Mouse (Mus musculus): Measurements from ENCODE around the gene Spaca4. TPM values are rescaled to one million over a fixed set of nuclear protein-coding genes. Genes with fewer than 3 reads are reported as not detected.

Spaca4 gene
- polyA plus RNA-seq, 1 experiment: not detected

- no peak for DNase-seq (ENCODE audit: low spot score)
These were observed 13.4 kb downstream of the Spaca4 start for GRCm38 (mm10) chr7:45712022-45712757.

DNA sequence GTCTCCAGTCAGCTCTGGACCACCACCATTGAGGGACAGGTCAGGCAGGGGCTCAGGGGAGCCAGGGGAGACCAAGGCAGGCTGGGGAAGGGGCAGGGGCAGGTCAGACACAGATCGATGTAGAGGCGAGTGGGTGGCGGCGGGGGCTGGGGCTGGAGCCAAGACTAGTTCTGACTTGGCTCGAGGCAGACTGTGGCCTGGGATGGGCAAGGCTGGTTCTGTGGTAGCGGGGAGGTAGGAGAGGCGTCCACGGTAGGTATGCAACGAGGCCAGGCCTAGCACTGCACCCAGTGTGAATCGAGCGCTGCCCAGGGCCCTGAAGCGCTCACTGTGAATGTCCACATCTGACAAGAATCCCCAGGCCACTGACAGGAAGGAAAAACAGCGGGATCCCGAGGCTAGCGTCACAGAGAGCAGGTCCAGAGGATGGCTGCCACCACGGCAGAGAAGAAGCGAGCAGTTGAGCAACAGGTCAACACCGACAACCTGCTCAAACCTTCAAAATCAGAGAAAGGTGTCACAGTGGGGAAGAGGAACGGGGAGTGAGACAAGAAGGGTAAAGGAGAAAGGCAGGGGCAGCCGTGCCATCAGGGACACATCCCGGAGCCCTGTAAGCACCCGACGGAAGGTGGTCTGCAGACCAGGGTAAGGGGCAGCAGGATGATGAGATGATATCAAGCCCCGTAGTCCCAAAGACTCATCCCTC lies 14.1 kb downstream of the Spaca4 start:
- DNase-seq (ENCODE audit: low spot score): no peak

DNA sequence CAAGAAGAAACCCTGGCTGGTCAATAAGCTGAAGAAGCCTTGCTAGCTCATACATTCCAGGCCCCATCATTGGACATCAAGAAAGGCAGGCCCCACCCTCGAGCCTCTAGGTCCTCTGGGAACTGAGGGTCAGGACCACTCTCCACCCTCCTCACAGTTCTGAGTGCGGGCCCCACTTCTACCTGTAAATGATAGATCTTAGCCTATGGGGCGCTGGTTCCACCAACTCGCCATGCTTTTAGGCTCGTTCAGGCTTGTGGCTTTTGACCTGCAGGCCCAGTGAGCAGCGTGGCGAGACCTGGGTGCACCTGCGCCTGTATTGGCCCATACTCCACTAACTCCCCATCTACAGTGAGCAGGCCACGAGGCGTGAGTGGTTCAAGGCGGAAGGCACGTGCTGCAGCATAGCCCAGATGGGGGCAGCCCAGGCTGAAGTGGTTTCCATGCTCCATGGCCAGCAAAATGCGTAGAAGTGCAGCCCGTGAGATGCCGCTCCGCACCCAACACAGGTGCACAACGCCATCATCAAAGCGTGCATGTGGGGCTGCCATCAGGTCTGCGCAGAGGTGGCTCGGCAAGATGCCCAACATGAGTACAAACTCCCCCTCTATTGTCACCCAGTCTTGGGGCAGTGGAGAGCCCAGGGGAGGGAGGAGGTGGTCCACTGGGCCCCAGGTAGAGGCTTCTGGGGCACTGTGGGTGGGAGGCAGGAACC lies 15.0 kb downstream of the Spaca4 start:
- no peak for DNase-seq (ENCODE audit: low spot score)

DNA sequence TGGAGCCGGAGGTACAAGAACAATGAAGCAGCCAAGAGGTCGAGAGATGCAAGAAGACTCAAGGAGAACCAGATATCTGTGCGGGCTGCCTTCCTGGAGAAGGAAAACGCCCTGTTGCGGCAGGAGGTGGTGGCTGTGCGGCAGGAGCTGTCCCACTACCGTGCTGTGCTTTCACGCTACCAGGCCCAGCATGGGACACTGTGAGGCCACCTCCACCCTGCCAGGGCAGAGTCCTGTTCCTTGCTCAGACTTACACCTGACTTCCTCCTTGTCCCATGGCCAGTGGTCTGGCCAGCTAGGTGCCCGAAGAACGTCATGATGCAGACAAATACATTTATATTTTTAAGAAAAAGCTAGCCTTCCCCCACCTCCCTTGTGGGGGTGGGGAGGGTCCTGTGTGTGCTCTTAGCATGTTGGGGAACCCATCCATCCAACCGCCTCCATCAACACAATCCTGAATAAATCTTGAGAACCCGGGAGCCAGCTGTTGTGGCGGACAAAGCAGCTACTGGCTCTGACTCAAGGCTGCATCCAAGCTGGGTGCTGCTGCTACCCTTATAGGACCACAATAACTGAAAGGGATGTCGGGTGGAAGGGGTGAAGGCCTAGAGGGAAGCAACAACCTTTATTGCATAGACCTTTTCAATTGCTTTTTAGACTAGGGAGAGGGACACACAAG lies 15.8 kb downstream of the Spaca4 start:
- no peak for DNase-seq (ENCODE audit: low spot score)

- no peak for DNase-seq (ENCODE audit: low spot score)
These were observed 16.6 kb downstream of the Spaca4 start for GRCm38 (mm10) chr7:45709036-45709435.

GRCm38 (mm10) chr7:45708221-45708761 lies 17.3 kb downstream of the Spaca4 start:
- DNase-seq (ENCODE audit: low spot score): no peak

DNA sequence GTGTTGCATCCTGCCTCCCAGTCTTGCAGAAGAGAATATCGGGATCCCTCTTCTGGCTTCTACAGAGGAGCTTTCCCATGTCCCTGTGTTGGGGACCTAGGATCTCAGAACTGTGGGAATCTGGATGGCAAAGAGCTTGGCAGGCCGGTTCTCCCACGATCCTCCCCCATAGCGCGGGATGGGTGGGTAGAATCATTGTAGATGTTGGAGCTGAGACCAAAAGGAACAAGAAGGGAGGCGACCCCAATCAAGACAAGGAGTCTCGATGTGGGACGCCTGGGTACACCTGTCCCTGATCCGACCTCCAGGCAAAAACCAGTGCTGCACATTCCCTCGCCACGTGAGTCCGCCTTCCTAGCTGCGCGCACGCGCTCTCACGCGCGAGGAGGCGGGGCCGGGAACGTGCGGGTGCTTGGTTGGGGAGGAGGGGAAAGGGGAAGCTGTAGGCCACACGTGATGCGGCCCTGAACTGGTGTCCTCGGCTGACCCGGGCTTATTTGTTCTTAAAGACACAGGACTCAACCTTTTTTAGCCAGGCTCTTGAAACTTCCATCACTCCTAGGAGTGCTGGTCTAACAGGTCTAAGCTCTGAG lies 18.1 kb downstream of the Spaca4 start:
- peak; percentile 97 for DNase-seq (ENCODE audit: low spot score)

- DNase-seq (ENCODE audit: low spot score): peak; percentile 91
These were observed 18.8 kb downstream of the Spaca4 start for GRCm38 (mm10) chr7:45706721-45707241.

DNA sequence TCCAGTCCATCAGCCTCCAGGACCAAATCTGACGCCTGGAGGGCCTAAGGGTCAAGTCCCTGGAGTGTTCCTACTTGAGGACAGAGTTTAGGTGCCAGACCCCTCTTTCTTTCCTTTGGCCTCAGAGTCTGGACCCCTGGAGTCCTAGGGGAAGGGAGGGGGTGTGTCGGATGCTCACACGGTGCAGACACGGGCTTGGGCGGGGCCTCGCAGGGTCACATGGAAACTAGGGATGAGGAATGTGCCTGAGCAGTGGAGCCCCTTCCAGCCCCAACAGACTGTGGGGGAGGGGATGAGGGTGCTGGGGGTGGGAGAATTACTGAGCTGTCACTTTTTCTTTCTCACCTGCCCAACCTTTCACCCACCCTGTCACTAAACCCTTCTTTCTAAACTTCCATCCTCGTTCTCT lies 19.7 kb downstream of the Spaca4 start:
- no peak for DNase-seq (ENCODE audit: low spot score)

- DNase-seq (ENCODE audit: low spot score): no peak
These were observed 20.2 kb downstream of the Spaca4 start for GRCm38 (mm10) chr7:45705443-45705864.

GRCm38 (mm10) chr7:45704730-45705442 lies 20.7 kb downstream of the Spaca4 start, which contains the start of gene Dbp:
Gene Dbp, plus strand, starts transcription at chr7:45705088.
- peak; percentile 90 for DNase-seq (ENCODE audit: low spot score)

GRCm38 (mm10) chr7:45704046-45704559 lies 21.5 kb downstream of the Spaca4 start:
- no peak for DNase-seq (ENCODE audit: low spot score)

DNA sequence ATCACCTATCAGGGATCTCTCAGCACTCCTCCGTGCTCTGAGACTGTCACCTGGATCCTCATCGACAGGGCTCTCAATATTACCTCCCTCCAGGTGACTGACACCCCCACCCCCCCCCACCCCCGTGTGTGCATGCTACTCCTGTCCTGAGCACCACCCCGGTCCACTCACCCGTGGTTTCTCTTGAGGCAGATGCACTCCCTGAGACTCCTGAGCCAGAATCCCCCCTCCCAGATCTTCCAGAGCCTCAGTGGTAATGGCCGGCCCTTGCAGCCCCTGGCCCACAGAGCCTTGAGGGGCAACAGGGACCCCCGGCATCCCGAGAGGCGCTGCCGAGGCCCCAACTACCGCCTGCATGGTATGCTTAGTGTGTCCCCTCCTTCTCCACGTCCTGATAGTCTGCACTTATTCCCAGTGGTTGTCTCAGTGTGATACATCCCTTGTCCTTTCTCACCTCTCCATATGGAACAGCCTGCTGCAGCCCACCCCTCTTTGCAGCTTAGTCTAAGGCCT lies 22.0 kb downstream of the Spaca4 start:
- DNase-seq (ENCODE audit: low spot score): no peak

DNA sequence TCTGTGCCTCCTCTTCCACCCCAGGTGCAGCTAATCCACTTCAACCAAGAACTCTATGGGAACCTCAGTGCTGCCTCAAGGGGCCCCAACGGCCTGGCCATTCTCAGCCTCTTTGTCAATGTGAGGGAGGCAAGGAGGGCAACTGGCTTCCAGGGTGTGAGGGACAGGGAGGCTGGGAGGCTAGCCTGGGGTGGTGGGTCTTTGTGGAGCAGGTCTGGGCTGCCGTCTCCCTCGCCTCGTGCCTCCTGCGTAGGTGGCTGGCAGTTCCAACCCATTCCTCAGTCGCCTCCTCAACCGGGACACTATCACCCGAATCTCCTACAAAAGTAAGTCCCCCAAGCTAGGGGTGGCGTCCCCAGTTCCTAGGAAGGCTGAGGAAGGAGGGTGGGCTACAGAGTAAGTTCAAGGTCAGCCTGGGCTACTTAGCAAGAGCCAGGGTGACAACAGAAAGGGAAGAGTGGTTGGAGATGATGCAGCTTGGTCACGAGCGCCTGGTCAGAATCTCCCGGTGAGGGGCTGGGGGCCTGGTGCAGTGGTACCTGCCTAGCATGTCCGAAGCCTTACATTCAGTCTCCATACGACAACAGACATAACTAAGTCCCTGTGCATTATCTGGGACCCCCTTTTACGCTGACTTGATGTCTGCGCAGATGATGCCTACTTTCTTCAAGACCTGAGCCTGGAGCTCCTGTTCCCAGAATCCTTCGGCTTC lies 22.6 kb downstream of the Spaca4 start:
- no peak for DNase-seq (ENCODE audit: low spot score)

- DNase-seq (ENCODE audit: low spot score): no peak
These were observed 23.3 kb downstream of the Spaca4 start for GRCm38 (mm10) chr7:45702316-45702715.

DNA sequence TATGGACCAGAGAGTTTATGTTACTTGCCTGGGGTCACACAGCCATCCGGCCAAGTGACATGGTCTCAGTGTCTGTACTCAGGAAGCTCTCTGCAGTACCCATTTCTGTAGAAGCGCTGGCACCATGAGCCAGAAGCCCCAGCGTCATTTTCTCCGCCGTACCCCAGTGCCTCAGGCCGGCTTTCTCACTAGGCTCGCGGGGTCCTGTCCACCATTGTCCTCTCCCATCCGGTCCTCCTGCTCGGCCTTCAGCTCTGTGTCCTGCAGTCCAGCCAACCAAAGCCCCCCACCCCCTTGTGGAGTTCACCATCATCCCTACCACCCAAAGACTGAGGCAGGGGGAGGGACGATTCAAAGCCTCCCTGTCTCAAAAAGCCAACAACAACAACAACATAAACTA lies 24.0 kb downstream of the Spaca4 start:
- no peak for DNase-seq (ENCODE audit: low spot score)

DNA sequence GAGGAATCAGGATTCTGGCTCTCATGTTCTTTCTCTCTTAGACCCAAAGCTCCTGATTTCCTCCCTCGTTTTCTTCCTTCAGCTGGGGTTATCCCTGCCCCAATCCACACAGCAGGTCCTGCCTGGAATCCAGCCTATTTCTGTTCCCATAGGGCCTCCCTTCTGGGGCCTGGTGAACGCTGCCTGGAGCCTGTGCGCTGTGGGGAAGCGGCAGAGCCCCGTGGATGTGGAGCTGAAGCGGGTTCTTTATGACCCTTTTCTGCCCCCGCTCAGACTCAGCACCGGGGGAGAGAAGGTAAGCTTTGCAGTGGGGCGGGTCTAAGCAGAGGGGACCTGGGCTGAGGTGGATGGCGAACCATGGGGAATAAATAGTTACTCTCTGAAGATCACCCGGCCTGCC lies 24.5 kb downstream of the Spaca4 start:
- no peak for DNase-seq (ENCODE audit: low spot score)

DNA sequence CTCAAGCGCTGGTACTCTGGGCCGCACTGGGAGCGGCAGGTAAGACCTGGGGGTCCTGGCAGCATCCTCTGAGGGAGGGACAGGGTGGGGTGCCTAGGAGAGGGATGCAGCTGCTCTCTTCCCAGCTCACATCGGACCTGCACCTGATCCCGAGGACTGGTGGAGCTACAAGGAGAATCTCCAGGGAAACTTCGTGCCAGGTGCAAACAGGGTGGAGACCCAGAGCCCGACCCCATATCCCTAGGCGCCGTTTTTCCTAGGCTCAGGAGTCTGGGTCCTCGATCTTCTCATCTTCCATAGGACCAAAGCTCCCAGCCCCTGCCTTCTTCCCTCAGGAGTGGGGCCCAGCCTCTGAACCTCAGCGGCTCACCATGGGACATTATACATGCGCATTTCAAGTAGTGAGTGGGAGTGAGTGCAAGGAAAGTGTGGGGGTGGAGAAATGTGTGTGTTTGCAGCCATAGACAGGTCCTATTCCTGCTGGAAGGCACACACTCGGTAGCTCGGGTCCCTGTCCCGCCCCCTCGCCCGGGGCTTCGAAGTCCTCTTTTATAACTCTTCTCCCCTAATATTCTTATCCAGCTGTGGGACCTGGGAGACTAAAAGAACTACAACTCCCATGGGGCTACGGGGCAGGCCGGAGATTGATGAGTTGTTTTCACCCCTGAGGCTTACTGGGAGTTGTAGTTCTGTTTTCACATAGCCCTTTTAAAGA lies 25.2 kb downstream of the Spaca4 start:
- no peak for DNase-seq (ENCODE audit: low spot score)

Data from urinary bladder, adult 2 months (tissue).